Mouse (Mus musculus): ENCODE measurements at regions not wholly inside any gene's neighbourhood (a gene's known extent, or its start where the extent isn't known, plus 50 kb on each side); places are given as distances from the start of the nearest gene placed in this dataset.

DNA sequence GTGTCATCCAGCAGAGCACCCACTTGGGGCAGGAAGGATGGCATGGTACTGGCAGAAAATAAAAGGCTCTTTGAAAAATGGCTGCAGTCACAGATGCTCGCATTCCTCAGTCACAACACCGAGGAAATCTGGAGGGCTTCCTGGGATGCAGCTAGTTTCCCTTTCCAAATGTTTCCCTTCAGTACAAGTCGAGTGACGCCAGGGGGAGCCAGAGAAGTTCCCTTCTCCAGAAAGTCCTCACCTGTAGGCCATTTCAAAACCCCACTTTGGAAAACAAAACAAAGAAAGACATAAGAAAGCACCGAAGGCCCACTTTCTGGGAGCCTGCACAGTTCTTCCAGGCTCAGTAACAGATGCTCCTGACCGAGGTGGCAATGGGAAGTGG, 199.4 kb upstream of the Apob start:
- no peak for DNase-seq

GRCm38 (mm10) chr12:7816616-7817015, 160.8 kb upstream of the Apob start:
- peak; percentile 23 for DNase-seq

DNA sequence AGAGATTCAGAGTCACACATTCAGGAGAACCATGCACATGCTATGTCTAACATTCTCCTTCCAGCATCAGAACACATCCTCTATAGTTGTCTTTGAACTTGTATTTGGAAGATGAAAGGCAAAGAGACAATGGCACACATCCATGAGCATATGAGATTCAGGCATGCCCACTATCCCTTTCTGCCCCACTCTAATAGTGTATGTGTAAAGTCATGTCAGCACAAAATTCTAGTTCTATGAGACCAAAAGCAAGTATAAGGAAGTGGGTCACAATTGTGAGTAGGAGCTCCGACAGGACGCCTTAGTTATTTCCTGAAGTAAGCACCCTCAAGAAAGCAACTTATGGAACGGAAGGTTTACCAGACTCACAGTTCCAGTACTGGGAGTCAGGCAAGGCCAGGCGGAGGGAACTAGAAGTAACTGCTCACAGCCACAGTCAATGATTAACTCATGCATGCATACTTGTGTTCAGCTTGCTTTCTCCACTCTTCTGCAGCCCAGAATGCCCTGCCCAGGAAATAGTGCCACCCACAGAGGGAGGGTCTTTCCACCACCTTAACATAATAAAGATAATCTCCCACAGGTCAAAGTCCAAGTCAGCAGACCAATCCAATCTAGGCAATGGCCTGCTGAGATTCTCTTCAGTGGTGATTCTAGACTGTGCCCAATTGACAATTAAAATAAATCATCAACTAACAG, 157.3 kb upstream of the Apob start:
- no peak for DNase-seq

GRCm38 (mm10) chr12:7820718-7821117, 156.7 kb upstream of the Apob start:
- DNase-seq = no peak

GRCm38 (mm10) chr12:7835731-7836130, 141.7 kb upstream of the Apob start:
- DNase-seq = no peak

DNA sequence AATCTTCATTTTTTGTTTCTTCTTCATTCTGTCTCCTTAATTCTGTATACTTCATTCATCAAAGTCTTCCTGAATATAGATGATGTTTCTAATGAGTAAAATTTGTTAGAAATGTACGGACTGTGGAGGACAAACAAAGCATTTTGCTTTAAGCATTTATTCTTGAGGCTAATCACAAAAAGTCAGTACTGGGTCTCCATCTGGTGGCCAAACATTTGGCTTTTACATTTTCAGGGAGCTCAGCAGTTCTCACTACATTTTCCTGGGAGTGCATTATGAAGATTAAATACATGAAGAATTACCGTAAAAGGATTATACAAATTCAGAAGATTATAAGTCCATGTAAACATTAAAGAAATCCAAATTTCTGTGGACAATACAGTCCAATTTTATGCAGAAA, 123.6 kb upstream of the Apob start:
- no peak for DNase-seq

DNA sequence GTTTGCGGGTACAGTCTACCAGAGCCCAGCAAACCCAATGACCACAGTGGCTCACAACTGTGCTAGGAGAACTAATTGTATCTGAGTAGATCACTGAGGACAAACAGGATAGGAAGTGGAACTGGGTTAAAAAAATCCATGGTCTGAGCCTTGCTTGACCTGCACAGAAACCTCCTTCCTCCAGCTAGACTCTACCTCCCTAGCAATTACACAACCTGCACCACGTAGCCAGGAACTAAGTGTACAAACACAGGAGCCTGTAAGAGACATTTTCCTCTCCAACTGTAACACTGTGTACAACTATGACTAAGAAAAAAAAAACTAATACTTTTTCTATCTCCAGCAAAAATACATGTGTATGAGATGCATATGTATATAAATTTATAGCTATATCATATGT, 121.8 kb upstream of the Apob start:
- no peak for DNase-seq

DNA sequence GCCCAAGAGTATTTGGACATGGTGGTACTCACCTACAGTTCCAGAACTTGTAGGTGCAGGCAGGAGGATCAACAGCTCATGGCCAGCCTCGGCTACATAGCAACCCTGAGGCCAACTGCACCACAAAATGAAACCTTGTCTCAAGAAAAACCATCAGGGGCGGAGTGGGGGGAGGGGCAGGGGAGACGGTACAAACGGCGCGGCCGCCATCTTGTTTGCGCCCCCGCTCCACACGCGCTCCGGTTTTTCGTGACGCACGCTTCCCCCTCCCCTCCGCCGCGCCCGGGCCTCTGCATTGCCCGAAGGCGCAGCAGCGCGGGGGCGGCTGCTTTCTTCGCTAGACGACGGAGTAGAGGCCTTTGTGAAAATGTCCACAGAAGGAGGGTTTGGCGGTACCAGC, 117.9 kb upstream of the Apob start:
- no peak for DNase-seq

DNA sequence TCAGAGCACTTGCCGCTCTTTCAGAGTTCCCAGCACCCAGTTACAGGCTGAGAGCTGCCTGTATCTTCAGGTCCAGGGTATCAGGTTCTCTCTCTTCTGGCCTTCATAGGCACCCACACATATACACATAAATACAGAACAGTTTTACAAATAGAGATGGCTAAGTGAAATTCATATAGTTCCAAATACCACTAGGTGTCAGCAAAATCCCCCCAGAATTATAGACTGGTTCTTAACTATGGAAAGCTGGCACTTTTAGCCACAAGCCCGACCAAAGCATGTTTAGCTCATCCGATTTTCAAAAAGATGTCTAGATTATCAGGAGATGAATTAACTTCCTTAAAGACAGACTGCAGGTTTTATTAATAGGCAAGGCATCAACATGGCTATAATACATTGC, 107.4 kb upstream of the Apob start:
- no peak for DNase-seq

GRCm38 (mm10) chr12:7870473-7870872, 107.0 kb upstream of the Apob start:
- no peak for DNase-seq

DNA sequence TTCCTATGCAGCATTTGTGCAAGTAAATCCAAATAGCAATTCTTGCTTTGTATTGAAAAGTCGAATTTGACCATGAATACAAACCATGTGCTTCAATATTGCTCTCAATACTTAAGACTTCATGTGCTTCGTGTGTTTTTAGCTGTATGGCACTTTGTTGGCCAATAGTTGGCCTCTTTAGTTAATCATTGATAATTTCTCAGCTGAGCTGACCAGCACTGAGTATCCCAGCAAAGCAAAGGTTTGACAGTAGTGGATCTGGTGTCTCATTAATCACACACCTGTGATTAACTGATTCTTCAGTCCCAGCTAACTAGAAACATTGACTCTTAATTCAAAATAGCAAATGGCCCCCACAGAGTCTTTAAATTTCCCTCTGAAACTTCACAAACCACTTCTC, 102.0 kb upstream of the Apob start:
- no peak for DNase-seq

DNA sequence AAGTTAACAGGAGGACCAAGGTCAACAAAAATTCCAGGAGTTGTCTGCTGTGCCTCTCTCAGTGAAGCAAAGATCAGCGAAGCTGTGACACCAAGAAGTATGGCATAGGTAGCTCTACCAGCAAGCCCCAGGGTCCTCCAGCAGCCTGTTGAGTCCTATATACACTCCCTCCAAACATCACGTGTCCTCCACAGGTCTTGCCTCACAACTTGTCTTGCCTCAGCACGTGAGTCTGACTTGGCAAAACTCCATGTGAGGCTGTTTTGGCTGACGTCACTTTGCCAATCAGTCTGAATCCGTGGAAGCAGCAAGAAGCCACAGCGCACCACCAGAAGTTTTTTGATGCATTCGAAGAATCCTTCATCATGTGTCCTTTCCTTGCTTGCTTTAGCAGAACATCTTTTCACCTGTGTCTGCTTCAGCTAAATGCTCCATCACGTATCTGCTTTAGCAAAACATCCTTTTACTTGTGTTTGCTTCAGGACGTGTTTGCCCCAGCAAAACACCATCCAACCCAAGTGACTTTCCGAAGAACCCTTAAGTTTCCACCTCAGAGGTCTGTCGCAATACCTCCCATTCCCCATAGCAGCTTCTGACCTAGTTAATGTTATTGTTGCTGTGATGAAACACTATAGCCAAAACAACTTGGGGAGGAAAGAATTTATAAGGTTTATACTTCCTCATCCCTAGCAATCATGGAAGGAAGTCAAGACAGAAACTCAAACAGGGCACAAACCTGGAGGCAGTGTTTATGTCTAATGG, 101.0 kb upstream of the Apob start:
- DNase-seq = no peak

DNA sequence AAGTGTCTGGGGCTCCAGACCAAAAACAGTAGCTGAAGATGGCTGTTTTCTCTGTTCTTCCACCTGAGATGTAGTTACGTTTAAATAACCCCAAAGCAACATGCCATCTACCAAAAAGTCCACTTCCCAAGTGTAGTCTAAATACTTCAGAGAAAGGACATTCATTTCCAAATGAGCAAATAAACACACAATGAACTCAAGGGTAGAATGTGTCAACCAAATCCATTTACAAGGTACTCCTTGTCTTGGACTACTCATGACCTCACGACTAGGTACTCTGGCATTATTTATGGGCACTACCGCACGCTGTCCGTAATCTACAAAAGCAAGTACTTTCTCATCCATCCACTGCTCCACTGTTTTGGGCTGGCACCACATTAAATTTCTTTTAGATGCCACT, 98.7 kb upstream of the Apob start:
- no peak for DNase-seq

- no peak for DNase-seq
Observed at GRCm38 (mm10) chr12:7896156-7896555, 81.3 kb upstream of the Apob start.

GRCm38 (mm10) chr12:7905329-7905728, 72.1 kb upstream of the Apob start:
- DNase-seq = no peak

- DNase-seq = no peak
Observed at GRCm38 (mm10) chr12:7906831-7907230, 70.6 kb upstream of the Apob start.

DNA sequence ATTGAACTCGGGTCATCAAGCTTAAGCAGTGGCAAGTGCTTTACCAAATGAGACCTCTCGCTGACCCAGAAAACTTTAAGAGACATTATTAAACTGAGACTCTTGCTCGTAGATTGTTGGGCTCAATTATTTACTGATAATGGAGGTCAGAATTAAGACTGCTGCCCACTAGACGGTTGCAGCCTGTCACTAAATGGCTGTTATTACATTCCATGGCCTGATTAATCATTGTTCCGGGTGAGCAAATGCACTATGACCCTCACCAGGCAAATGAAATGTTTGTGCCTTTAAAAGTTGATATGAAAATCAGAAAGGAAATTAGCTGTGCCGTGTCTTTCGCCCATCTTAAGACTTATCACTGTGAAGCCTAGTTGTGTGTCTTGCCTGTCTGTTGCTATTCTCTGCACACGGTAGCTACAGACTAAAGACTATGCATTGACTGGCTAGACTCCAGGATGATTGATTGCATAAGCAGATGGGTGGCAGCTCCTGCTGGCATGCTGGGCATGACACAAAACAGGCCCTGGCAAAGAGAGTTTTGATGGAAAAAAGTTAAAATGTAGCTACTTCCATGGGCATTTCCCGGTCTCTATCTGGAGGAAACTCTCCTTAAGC, 67.6 kb upstream of the Apob start:
- DNase-seq = no peak

DNA sequence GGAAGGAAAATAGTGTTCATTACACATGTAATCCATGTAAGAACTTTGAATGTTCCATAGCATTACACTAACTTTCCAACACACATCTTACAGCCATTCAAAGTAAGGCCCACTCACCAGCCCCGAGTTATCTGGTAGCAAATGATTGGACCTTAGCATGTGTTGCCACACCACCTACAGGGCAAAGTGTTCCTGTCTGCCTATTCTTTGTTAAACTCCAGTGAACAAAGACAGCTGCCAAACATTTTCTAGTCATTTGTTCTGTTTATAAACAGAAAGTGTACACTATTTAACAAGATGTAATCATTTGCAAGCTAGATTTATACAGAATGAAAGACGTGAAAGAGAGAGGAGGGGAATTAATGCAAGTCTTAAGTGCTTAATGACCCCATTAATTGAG, 66.9 kb upstream of the Apob start:
- DNase-seq = no peak

GRCm38 (mm10) chr12:7918385-7918784, 59.1 kb upstream of the Apob start:
- no peak for DNase-seq

DNA sequence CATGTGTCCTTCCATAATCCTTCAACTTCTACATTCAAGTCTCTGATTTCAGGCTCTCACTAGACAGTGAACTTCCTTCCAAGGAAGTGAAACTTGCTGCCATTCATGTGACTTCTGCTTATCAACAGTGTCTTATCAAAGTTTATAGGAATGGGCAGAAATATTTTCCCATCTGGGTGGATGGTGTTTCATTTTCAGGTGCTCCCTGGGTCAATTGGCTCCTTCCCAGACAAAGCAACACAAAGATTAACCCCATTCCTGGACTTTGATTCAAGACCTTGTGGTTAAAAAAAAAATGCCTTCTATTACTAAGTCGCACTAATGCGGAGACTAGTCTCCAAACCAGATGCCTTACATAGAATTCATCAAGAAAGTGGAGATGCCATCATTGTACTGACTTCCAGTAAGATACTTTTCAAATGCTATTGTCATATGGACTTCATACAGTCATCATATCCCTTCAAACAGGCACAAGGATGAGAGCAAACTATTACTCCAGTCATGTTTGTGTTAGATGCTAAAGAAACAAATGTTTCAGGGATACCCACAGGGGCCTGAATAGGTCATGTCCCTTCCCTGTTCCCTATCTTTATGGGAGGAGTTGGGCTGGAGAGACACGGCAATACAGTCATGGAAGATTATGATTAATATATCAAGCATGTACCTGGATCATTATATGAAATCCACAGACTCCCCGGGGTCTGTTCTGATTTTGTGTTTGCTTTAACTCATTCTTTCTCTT, 58.3 kb upstream of the Apob start:
- no peak for DNase-seq

GRCm38 (mm10) chr12:7919709-7920324, 57.6 kb upstream of the Apob start:
- no peak for DNase-seq

DNA sequence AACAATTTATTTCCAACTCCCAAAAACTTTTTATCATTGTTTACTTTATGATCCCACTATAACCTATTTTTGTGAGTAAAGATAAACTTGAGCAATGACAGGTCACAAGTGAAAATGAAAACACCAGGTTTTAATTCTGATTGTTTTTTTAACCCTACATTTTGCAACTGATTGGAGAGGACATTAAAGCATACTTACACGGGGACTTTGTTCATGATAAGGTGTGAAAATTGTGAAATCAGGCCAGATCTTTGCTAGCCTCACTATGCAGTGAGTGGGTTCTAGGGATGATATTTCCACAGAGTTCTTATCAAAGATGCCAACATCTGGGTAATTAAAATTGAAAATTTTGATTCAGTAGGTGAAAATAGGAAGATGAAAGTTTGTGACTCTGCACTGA, 56.6 kb upstream of the Apob start:
- DNase-seq = no peak
